Mouse (Mus musculus) kidney, postnatal 36 days (tissue): ENCODE results near the gene Alg10b.
"Not testable (repeated sequence)": the region's sequence is repeated elsewhere in the genome, so short reads cannot be mapped to it uniquely, and the experiment has no call there.

Experiments
- DNase-seq, 2 experiments: peaks; one replicate each; pipeline ENCODE4 v3.0.0; 2021 to 2022; ENCODE audit warnings: mixed read lengths in 2 of 2

The Alg10b gene

GRCm38 (mm10) chr15:90223969-90224750, at the start of gene Alg10b:
TSS of gene Alg10b (plus strand) at chr15:90224311.
- peak; percentile 89 to 90 for DNase-seq

- not testable (repeated sequence) for DNase-seq
These were observed 41.0 kb upstream of the Alg10b start for GRCm38 (mm10) chr15:90183108-90183507.

- no peak for DNase-seq
These were observed 40.6 kb upstream of the Alg10b start for GRCm38 (mm10) chr15:90183511-90183910.

GRCm38 (mm10) chr15:90184743-90185142, 39.4 kb upstream of the Alg10b start:
- no peak for DNase-seq

- no peak for DNase-seq
These were observed 34.6 kb upstream of the Alg10b start for GRCm38 (mm10) chr15:90189477-90189876.

- DNase-seq = no peak
These were observed 10.2 kb upstream of the Alg10b start for GRCm38 (mm10) chr15:90213946-90214345.

GRCm38 (mm10) chr15:90214913-90215312, 9.2 kb upstream of the Alg10b start:
- DNase-seq = peak; percentile 39 to 83

GRCm38 (mm10) chr15:90225058-90225575, 1.0 kb downstream of the Alg10b start:
- peak; percentile 25 to 58 for DNase-seq

- DNase-seq = peak; percentile 7 to 10
These were observed 13.5 kb downstream of the Alg10b start for GRCm38 (mm10) chr15:90237657-90238056.

GRCm38 (mm10) chr15:90244081-90244480, 20.0 kb downstream of the Alg10b start:
- no peak for DNase-seq

- peak; percentile 8 to 12 for DNase-seq
These were observed 25.6 kb downstream of the Alg10b start for GRCm38 (mm10) chr15:90249694-90250093.

- no peak for DNase-seq
These were observed 58.8 kb downstream of the Alg10b start for GRCm38 (mm10) chr15:90282876-90283275.
